Mouse (Mus musculus) hindlimb bud, embryonic 11.5 days (tissue): ENCODE measurements around the gene Fam166a.
A peak's percentile ranks its signal among the peaks of the same experiment; 100 is the strongest.

Experiments
- DNase-seq: peaks from one replicate; pipeline ENCODE4 v3.0.0-alpha.2; 2012; ENCODE audit warnings: low read depth, low spot score; ENCODE audit errors: extremely low spot score

Fam166a gene

GRCm38 (mm10) chr2:25184496-25184895, 34.0 kb upstream of the Fam166a start:
- no peak for DNase-seq

DNA sequence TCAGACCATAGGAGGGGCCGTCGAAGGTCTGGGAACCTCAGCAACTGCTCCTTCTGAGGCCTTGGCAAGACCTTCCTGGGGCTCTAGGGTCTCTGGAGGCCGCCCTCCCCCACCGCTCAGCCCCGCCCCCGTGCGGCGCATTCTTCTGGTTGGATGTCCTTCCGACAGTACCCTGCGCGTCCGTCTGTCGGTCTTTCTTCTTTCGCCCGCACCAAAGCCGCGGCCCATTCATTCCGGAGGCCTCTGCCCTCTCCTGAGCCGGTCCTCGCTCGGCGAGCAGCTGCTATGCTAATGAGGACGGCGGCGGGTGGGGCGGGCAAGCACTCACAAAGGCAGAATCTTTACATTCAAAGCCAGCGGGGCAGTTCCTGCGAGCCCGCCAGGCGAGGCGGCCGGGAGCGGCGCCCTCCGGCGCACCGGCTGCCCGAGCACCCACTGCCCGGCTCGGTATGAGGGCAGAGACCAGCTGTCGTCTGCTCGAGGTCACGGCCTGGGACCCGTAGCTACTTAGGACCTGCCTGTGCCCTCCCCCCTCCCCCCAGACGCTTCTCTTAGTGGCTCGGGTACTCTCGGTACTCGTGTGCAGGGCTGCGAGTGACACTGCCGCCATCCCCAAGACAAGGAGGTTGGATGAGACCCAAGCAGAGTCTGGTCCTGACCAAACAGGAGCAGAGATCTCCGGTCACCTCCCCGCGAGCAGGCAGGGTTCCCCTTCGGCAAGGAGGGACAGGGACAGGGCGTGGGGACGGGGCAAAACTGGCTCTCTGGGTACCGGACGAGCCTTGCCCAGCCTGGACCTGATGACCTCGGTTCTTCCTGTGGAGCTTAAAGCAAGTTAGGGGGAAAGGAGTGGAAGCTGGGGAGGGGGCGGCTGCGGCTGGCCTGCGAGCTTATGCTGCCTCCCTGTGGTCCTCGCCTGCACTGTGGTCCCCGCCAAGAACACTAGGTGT, 32.6 kb upstream of the Fam166a start:
- no peak for DNase-seq

- no peak for DNase-seq
These were observed 32.0 kb upstream of the Fam166a start for GRCm38 (mm10) chr2:25186575-25186930.

DNA sequence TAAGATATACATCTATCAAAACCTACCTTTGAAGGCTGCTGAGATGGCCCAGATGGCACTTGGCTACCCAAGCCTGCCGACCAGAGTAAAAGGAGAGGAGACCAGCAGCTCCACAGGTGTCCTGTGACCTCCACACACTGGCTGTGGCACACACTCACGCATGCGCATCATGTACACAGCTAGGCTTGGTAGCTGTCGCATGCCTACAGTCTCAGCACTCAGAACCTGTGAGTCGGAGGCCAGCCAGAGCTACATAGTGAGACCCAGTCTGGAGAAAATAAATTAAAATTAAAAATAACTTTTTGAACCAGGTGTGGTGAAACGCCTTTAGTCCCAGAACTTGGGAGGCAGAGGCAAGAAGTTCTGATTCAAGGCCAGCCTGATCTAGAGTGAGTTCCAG, 30.7 kb upstream of the Fam166a start:
- DNase-seq = no peak

DNA sequence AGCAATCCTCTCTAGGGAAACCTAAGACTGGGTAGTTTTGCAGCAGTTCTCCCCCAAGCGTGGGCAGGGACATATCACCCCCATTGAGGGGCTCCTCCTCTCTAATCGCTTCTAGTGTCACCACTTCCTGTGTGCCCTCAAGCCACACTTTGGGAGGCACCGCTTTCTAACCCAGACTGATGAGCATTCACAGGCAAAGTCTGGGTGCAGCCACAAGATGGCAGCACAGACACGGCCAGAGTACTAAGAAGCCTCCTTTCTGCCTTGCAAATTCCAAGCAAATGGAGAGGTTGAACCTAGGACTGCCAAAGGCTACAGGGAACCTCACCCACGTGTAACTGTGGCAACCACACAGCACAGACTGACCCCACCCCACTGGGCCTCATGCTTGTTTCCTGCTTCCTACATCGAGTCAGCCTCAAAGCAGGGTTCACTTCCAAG, 25.2 kb upstream of the Fam166a start:
- DNase-seq = peak; percentile 84

DNA sequence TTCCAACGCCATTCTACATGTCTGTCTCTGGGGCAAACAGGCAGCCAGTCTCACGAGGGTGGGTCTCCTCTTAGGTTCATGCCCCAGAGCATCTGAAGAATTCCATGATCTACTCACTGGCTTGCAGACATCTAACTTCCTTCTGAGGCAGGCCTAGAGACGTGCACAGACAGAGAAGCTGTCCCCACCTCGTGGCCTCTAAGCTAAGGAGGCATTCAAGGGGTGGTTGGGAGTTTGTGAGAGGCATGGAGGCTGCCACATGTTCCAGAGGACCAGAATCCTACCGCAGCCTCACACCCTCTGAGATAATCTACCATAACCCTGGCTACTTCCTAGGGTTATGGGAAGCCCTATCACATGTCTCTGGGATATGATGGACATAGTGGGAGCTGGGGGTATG, 24.5 kb upstream of the Fam166a start:
- no peak for DNase-seq

DNA sequence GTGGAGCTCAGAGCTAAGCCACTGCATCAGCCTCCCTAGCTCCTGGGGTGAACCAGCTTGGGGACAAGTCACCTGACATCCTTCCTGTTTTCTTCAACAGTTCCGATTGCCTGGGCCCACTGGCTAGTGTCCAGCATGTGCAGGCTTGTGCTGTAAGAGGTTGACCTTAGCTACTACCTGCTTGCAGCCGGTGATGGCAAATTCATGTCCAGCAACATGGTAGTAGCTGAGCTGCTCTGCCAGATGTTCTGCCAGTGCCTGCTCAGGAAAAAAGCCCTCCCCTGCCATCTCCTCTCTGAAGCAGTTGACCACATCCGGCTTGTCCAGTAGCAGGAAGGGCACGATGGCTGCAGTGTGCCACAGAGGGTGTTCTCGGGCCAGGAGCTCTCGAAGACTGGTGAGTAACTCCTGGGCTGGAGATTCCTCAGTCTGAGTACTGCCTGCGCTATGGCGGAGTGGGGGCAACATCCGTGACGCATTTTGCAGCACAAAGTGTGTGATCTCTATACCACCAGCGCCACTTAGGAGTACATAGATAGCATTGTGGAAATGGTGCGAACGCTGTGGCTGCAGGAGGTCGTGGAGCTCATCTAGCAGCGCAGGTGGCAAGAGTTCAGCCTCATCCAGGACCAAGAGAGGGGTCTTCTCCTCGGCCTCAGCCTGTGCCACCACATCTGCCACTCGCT, 23.9 kb upstream of the Fam166a start:
- DNase-seq = no peak

GRCm38 (mm10) chr2:25195211-25196156, 23.1 kb upstream of the Fam166a start:
- no peak for DNase-seq

GRCm38 (mm10) chr2:25196172-25196954, 22.2 kb upstream of the Fam166a start, which contains the start of gene Tor4a:
Gene Tor4a (minus strand): TSS chr2:25196886.
- no peak for DNase-seq

GRCm38 (mm10) chr2:25197191-25197590, 21.4 kb upstream of the Fam166a start:
- no peak for DNase-seq

DNA sequence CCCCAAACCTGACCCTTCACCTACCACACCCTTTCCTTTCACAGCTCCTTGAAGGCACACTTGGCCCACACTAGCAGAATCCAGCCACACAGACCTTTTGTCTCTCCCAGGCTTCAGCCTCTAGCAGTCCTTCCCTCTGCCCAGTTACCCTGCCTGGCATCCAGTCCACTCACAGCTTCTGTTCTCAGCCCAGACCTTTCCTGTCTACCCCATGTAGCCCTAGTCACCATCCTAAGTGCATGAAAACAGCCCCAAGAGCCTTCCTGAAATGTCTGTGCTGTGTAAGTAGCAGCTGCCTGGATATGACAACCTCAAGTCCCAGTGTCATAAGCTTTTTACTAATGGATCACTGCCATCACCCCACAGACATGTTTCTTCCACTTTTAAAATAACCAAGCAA, 20.6 kb upstream of the Fam166a start:
- DNase-seq = no peak

DNA sequence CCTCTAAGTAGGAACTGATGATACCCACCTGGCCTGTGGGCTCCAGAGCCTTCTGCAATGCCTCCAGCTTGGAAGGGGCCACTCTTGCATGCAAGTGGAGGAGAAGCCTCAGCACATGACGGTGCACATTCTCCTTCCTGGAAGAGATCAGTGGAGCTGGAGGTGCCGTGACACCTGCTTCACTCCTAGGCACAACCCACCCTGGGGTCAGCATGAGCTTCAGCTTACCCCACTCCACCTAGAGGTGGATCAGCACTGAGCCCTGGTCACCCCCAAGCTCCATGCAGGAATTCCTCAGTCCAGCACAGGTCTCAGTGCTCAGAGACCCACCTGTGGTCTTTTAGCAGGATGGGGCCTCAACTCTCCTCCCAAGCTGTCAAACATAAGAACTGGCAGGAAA, 17.9 kb upstream of the Fam166a start:
- no peak for DNase-seq

DNA sequence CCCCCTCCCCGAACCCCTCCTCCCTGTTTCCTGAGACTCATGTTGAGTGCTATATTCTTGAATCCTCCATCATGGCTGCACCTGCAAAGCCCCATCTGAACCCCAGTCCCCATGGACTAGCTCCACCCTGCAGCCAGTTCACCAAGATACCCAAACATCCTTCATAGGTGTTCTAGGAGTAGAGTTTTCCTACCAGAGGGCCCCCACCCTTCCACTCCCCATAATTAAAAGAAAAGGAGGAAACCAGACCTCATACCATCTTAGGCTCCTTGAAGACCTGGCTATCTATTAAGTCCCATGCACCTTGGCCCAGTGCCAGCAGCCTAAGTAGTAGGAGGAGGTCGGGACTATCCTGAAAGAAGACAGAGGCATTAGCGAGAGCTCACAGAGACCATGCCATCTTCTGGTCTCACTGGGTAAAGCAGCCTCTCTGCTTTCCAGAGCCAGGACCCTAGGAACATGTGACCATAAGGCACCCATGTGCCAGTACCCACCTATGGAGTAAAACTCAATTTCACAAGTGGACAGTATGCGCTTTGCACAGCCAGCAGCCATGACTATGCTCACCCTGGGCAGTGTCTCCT, 14.8 kb upstream of the Fam166a start:
- DNase-seq = no peak

DNA sequence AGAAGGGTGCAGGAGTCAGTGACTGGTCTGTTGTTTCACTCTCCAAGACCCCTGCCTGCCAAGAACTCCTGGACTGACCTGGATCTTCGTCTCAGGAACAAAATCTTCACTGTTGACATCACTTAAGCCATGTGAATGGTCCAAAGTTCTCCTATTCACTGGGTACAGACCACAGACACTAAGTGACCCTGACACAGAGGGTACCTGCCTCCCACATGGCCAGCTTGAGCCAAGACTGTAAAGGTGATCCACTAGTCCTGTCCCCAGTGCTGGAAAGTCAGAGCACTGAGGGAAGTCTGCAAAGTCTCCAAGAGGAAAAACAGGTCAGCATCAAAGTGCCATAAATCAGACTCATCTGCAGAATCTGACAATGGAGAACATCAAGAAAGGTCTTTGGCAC, 11.0 kb upstream of the Fam166a start:
- DNase-seq = no peak

GRCm38 (mm10) chr2:25210686-25211085, 7.9 kb upstream of the Fam166a start:
- no peak for DNase-seq

GRCm38 (mm10) chr2:25211121-25211670, 7.3 kb upstream of the Fam166a start, which contains the start of gene Nelfb:
Gene Nelfb (minus strand): TSS chr2:25211489.
- no peak for DNase-seq

- DNase-seq = no peak
These were observed 5.2 kb upstream of the Fam166a start for GRCm38 (mm10) chr2:25213266-25213865.

DNA sequence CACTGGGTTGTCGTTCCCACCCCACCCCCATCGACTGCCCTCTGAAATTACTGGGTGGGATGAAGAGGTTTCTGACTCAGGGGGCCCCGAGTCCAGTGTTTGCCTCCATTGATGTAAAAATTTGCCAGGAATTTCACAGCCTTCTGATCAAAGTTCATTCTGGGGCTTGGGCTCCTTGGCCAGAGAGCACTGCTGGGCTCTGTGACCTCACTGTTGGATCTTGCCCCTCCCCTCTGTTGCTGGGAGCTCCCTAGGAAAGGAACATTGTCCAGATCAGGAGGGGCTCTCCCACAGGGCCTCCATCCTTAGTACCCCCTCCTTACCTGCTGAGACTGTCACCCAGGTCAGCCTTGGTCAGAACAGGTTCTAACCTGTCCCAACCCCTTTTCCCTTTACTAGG, 4.1 kb upstream of the Fam166a start, which contains the start of gene Stpg3:
TSS of gene Stpg3 (minus strand) at position 194 of the 400 bp plus-strand sequence.
- DNase-seq = no peak

DNA sequence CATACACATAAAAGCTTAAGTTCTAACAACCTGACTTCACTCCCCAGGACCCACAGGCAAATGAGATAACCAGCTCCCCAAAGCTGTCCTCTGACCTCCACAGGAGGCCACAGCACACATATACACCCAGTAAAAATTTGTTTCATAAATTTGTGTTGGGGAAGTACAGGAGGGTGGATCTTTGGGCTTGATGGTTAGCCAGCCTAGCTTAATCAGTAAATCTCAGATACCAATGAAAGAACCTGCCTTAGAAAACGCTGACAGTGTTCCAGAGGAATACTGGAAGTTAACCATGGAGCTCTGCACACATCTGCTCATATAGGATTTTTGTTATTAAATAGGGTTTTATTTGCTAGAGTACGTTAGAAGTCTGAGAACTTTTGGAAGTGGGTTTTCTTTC, 879 bp upstream of the Fam166a start:
- no peak for DNase-seq
